Comparison of ENCODE assay signal across 11 mouse cellular contexts in genomic region chr16:7932322-7932721, GRCm38 (mm10).
DNase-seq lines count a peak whose midpoint lies in the region; ATAC-seq and TF ChIP-seq lines count a peak whose summit lies in the region.
"Had no signal": no experiment of that assay in that cellular context is flagged by ENCODE, and none has a peak within 500 bp of the region (broad histone marks: within the 10 kb centered on the region; RNA-seq: fewer than 3 reads in every experiment).

No protein-coding gene starts in this region.

- H3K36me3 ChIP-seq in intestine, postnatal 0 days (ENCODE audit: control insufficient read depth, insufficient read depth) = no peaks in the 10 kb centered on the region
- H3K36me3 ChIP-seq in intestine, embryonic 15.5 days = no peaks in the 10 kb centered on the region
- no peaks in the 10 kb centered on the region for H3K36me3 ChIP-seq in midbrain, postnatal 0 days (ENCODE audit: insufficient read depth, low read length)
- H3K36me3 ChIP-seq in midbrain, embryonic 16.5 days (ENCODE audit: control insufficient read depth, insufficient read depth, low read length) = no peaks in the 10 kb centered on the region
- H3K36me3 ChIP-seq: heart, embryonic 12.5 days; kidney, embryonic 15.5 days; liver, embryonic 13.5 days had no signal

- no peaks in the 10 kb centered on the region for H3K27me3 ChIP-seq in intestine, postnatal 0 days (replicated peaks; ENCODE audit: control insufficient read depth, insufficient read depth, low read length)
- H3K27me3 ChIP-seq in intestine, embryonic 15.5 days (replicated peaks) = no peaks in the 10 kb centered on the region
- H3K27me3 ChIP-seq in midbrain, postnatal 0 days (ENCODE audit: insufficient read depth, low read length) = no peaks in the 10 kb centered on the region
- H3K27me3 ChIP-seq in midbrain, embryonic 16.5 days (ENCODE audit: control insufficient read depth, insufficient read depth, low read depth, low read length) = no peaks in the 10 kb centered on the region
- H3K27me3 ChIP-seq: heart, embryonic 12.5 days; kidney, embryonic 15.5 days; liver, embryonic 13.5 days had no signal

- no peak overlapping the region for H3K4me3 ChIP-seq in intestine, postnatal 0 days (ENCODE audit: low read depth, low read length)
- H3K4me3 ChIP-seq in intestine, embryonic 15.5 days (replicated peaks) = no peak overlapping the region
- no peak overlapping the region for H3K4me3 ChIP-seq in midbrain, postnatal 0 days (ENCODE audit: low read depth, low read length)
- no peak overlapping the region for H3K4me3 ChIP-seq in midbrain, embryonic 16.5 days (ENCODE audit: low read depth, low read length)
- H3K4me3 ChIP-seq: heart, embryonic 12.5 days; kidney, embryonic 15.5 days; liver, embryonic 13.5 days had no signal

- no peaks in the 10 kb centered on the region for H3K9me3 ChIP-seq in intestine, postnatal 0 days (ENCODE audit: control insufficient read depth)
- H3K9me3 ChIP-seq in intestine, embryonic 15.5 days = no peaks in the 10 kb centered on the region
- no peaks in the 10 kb centered on the region for H3K9me3 ChIP-seq in midbrain, postnatal 0 days (ENCODE audit: low read length)
- H3K9me3 ChIP-seq in midbrain, embryonic 16.5 days (replicated peaks; ENCODE audit: control insufficient read depth, low read length, poor library complexity, severe bottlenecking) = no peaks in the 10 kb centered on the region
- H3K9me3 ChIP-seq: kidney, embryonic 15.5 days; liver, embryonic 13.5 days had no signal

- no peak overlapping the region for H3K4me2 ChIP-seq in intestine, postnatal 0 days (replicated peaks; ENCODE audit: low read depth)
- no peak overlapping the region for H3K4me2 ChIP-seq in intestine, embryonic 15.5 days (replicated peaks)
- no peak overlapping the region for H3K4me2 ChIP-seq in midbrain, postnatal 0 days (ENCODE audit: low read depth, low read length, poor library complexity, severe bottlenecking)
- no peak overlapping the region for H3K4me2 ChIP-seq in midbrain, embryonic 16.5 days (ENCODE audit: low read length)
- H3K4me2 ChIP-seq: heart, embryonic 12.5 days; kidney, embryonic 15.5 days; liver, embryonic 13.5 days had no signal

- WGBS in intestine, postnatal 0 days = 44% methylated on average over 4 of the region's 4 CpGs
- WGBS in intestine, embryonic 15.5 days = 40% methylated on average over 4 of the region's 4 CpGs
- 56% methylated on average over 4 of the region's 4 CpGs for WGBS in midbrain, postnatal 0 days
- 56% methylated on average over 4 of the region's 4 CpGs for WGBS in midbrain, embryonic 16.5 days

- H3K9ac ChIP-seq in intestine, postnatal 0 days (ENCODE audit: low read depth, low read length) = no peak overlapping the region
- no peak overlapping the region for H3K9ac ChIP-seq in intestine, embryonic 15.5 days
- no peak overlapping the region for H3K9ac ChIP-seq in midbrain, postnatal 0 days (replicated peaks; ENCODE audit: low read length, poor library complexity, severe bottlenecking)
- H3K9ac ChIP-seq in midbrain, embryonic 16.5 days (ENCODE audit: low read depth, low read length) = no peak overlapping the region
- H3K9ac ChIP-seq: heart, embryonic 12.5 days; kidney, embryonic 15.5 days; liver, embryonic 13.5 days had no signal

- peak; percentile 52 for TF ChIP-seq CTCF in intestine, postnatal 0 days (IDR thresholded peaks at IDR 0.05; ENCODE audit: low read depth)
- TF ChIP-seq CTCF in midbrain, postnatal 0 days (IDR thresholded peaks at IDR 0.05) = peak; percentile 71

- ATAC-seq in intestine, postnatal 0 days = no peak
- no peak for ATAC-seq in intestine, embryonic 15.5 days
- no peak for ATAC-seq in midbrain, postnatal 0 days (ENCODE audit: low FRiP score)
- ATAC-seq in midbrain, embryonic 16.5 days = no peak

- peak; percentile 47 for DNase-seq in cerebellum, postnatal 10 days
- DNase-seq in cerebellum, adult 11 months = no peak
- no peak for DNase-seq in midbrain, postnatal 0 days (ENCODE audit: low spot score)
- peak; percentile 53 for DNase-seq in retina, embryonic 14.5 days (ENCODE audit: low spot score)
- no peak for DNase-seq in urinary bladder, postnatal 10 days (ENCODE audit: low spot score)
- DNase-seq: liver, embryonic 13.5 days had no signal

- no peak overlapping the region for H3K27ac ChIP-seq in intestine, postnatal 0 days (ENCODE audit: low read depth, low read length)
- H3K27ac ChIP-seq in intestine, embryonic 15.5 days = no peak overlapping the region
- H3K27ac ChIP-seq in midbrain, postnatal 0 days (ENCODE audit: low read depth, low read length) = no peak overlapping the region
- H3K27ac ChIP-seq in midbrain, embryonic 16.5 days (ENCODE audit: low read length) = no peak overlapping the region
- H3K27ac ChIP-seq: kidney, embryonic 15.5 days; liver, embryonic 13.5 days had no signal

- H3K4me1 ChIP-seq in intestine, postnatal 0 days (replicated peaks; ENCODE audit: control insufficient read depth, insufficient read depth, low read length) = no peaks in the 10 kb centered on the region
- H3K4me1 ChIP-seq in intestine, embryonic 15.5 days (replicated peaks) = no peaks in the 10 kb centered on the region
- H3K4me1 ChIP-seq in midbrain, postnatal 0 days (ENCODE audit: insufficient read depth, low read length) = no peaks in the 10 kb centered on the region
- H3K4me1 ChIP-seq in midbrain, embryonic 16.5 days (ENCODE audit: control insufficient read depth, insufficient read depth, low read length) = no peaks in the 10 kb centered on the region; the same call in 1 of the 2 replicates
- H3K4me1 ChIP-seq: liver, embryonic 13.5 days had no signal

Comparison
In these comparisons a context has a peak if more than half of its experiments do, and no peak if none do; other contexts are left out.
1. DNase-seq: peak in cerebellum, postnatal 10 days (2 of 2) and retina, embryonic 14.5 days (single experiment); none in cerebellum, adult 11 months (single experiment), midbrain, postnatal 0 days (single experiment) and urinary bladder, postnatal 10 days (single experiment).